Mouse (Mus musculus): ENCODE data around the gene Rem2. TPM values are rescaled to one million over a fixed set of nuclear protein-coding genes. Genes with fewer than 3 reads are reported as not detected.

Gene Rem2
- polyA plus RNA-seq, 1 experiment from 2014 or later, result 32.5 TPM

Other genes with a start within 250 kb of the Rem2 start
- gene Dad1, start 222.0 kb upstream of the Rem2 start, polyA plus RNA-seq (2014; fragmentation: Nextera tagmentation; extraction: Ambion mirVana), result 365 and 386 TPM in 2 replicates
- gene Abhd4, start 221.9 kb upstream of the Rem2 start, polyA plus RNA-seq (2014; fragmentation: Nextera tagmentation; extraction: Ambion mirVana), result 64.5 and 65.4 TPM in 2 replicates
- not detected in 2 replicates for gene Olfr49, start 191.2 kb upstream of the Rem2 start, polyA plus RNA-seq (2014; fragmentation: Nextera tagmentation; extraction: Ambion mirVana)
- 57.1 and 66.0 TPM in 2 replicates for gene Oxa1l, start 115.3 kb upstream of the Rem2 start, polyA plus RNA-seq (2014; fragmentation: Nextera tagmentation; extraction: Ambion mirVana)
- 4.5 and 6.2 TPM in 2 replicates for gene Slc7a7, start 58.3 kb upstream of the Rem2 start, polyA plus RNA-seq (2014; fragmentation: Nextera tagmentation; extraction: Ambion mirVana)
- 245 and 308 TPM in 2 replicates for gene Mrpl52, start 49.2 kb upstream of the Rem2 start, polyA plus RNA-seq (2014; fragmentation: Nextera tagmentation; extraction: Ambion mirVana)
- gene Mmp14, start 44.5 kb upstream of the Rem2 start, polyA plus RNA-seq (2014; fragmentation: Nextera tagmentation; extraction: Ambion mirVana), result 43.6 and 47.3 TPM in 2 replicates
- 29.2 and 30.8 TPM in 2 replicates for gene Lrp10, start 12.0 kb upstream of the Rem2 start, polyA plus RNA-seq (2014; fragmentation: Nextera tagmentation; extraction: Ambion mirVana)
- gene Prmt5, start 41.4 kb downstream of the Rem2 start, polyA plus RNA-seq (2014; fragmentation: Nextera tagmentation; extraction: Ambion mirVana), result 90.0 and 99.7 TPM in 2 replicates
- 15.3 and 15.7 TPM in 2 replicates for gene Haus4, start 78.5 kb downstream of the Rem2 start, polyA plus RNA-seq (2014; fragmentation: Nextera tagmentation; extraction: Ambion mirVana)
- 3.2 and 5.0 TPM in 2 replicates for gene Ajuba, start 101.5 kb downstream of the Rem2 start, polyA plus RNA-seq (2014; fragmentation: Nextera tagmentation; extraction: Ambion mirVana)
- gene 4931414P19Rik, start 129.9 kb downstream of the Rem2 start, polyA plus RNA-seq (2014; fragmentation: Nextera tagmentation; extraction: Ambion mirVana), result 3.1 and 3.7 TPM in 2 replicates
- gene Psmb5, start 141.9 kb downstream of the Rem2 start, polyA plus RNA-seq (2014; fragmentation: Nextera tagmentation; extraction: Ambion mirVana), result 422 and 425 TPM in 2 replicates
- gene Psmb11, start 145.3 kb downstream of the Rem2 start, polyA plus RNA-seq (2014; fragmentation: Nextera tagmentation; extraction: Ambion mirVana), result 0.16 TPM in 1 of 2 replicates, not detected in the other
- not detected in 2 replicates for gene Gm17606, start 164.9 kb downstream of the Rem2 start, polyA plus RNA-seq (2014; fragmentation: Nextera tagmentation; extraction: Ambion mirVana)
- gene Cdh24, start 165.3 kb downstream of the Rem2 start, polyA plus RNA-seq (2014; fragmentation: Nextera tagmentation; extraction: Ambion mirVana), result 10.5 and 12.2 TPM in 2 replicates
- gene 1700123O20Rik, start 210.1 kb downstream of the Rem2 start, polyA plus RNA-seq (2014; fragmentation: Nextera tagmentation; extraction: Ambion mirVana), result 67.1 and 71.2 TPM in 2 replicates
- 98.2 and 99.1 TPM in 2 replicates for gene Acin1, start 210.8 kb downstream of the Rem2 start, polyA plus RNA-seq (2014; fragmentation: Nextera tagmentation; extraction: Ambion mirVana)
- gene Gm29776, start 222.7 kb downstream of the Rem2 start, polyA plus RNA-seq (2014; fragmentation: Nextera tagmentation; extraction: Ambion mirVana), result 0.21 and 0.29 TPM in 2 replicates
- not detected in 2 replicates for gene Cebpe, start 236.1 kb downstream of the Rem2 start, polyA plus RNA-seq (2014; fragmentation: Nextera tagmentation; extraction: Ambion mirVana)

All from hindbrain, embryonic 14.5 days (tissue).